Mouse (Mus musculus): ENCODE measurements around the gene H2-Eb1. TPM values are rescaled to one million over a fixed set of nuclear protein-coding genes. Genes with fewer than 3 reads are reported as not detected.

The H2-Eb1 gene
- polyA plus RNA-seq (2017; shearing (Covaris generic)) = 10 to 100 TPM; 12.7 to 77.2 TPM

GRCm38 (mm10) chr17:34305380-34306030 is at the start of gene H2-Eb1:
Gene H2-Eb1, plus strand, starts transcription at chr17:34305867.
- ATAC-seq = peak; percentile 85

- no peak for ATAC-seq
Observed at GRCm38 (mm10) chr17:34256501-34256900, 49.2 kb upstream of the H2-Eb1 start.

- ATAC-seq = peak; percentile 80
Observed at GRCm38 (mm10) chr17:34257594-34258375, 47.9 kb upstream of the H2-Eb1 start, which contains the start of gene H2-Ab1. Gene H2-Ab1, plus strand, starts transcription at chr17:34257689.

DNA sequence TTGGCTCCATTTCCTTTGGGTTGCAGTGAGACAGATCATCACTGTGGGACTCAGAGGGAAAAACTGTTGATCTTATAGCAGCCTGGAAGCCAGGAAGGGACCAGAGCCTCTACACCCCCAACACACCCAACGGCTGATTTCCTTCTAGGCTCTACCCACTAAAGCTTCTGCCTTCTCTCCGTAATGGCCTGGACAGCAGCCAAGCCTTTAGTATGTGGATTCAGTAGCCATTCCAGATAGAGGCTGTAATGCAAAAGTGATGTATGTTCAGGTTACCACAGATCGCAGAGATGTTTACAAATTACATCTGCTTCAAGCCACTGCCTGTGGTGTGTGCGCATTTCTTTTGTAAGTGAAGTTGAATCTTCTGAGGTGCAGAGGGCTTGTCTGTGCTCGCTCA is 45.1 kb upstream of the H2-Eb1 start:
- ATAC-seq = no peak

DNA sequence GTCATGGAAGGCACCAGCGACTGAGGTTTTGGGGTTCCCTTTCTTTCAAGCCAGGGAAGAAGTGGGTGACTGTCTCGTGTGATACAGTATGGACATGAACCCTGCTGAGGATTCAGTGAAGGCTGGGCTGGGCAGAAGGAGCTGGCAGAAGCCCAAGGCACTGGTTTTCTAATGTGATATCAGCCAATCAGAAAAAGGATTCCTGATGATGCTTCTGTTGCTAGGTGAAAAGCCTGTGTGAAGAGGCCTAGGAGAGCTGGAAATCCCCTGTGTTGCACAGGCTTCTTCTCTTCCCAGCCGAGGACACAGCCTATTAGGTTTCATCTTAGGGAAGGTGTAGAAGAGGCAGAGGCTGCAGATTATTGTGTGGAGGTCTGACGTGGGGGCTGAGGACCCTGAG is 44.2 kb upstream of the H2-Eb1 start:
- peak; percentile 77 for ATAC-seq

- ATAC-seq = peak; percentile 85
Observed at GRCm38 (mm10) chr17:34263068-34263467, 42.6 kb upstream of the H2-Eb1 start.

- no peak for ATAC-seq
Observed at GRCm38 (mm10) chr17:34263811-34264371, 41.8 kb upstream of the H2-Eb1 start.

GRCm38 (mm10) chr17:34264452-34265351 is 41.0 kb upstream of the H2-Eb1 start:
- peak; percentile 19 for ATAC-seq

DNA sequence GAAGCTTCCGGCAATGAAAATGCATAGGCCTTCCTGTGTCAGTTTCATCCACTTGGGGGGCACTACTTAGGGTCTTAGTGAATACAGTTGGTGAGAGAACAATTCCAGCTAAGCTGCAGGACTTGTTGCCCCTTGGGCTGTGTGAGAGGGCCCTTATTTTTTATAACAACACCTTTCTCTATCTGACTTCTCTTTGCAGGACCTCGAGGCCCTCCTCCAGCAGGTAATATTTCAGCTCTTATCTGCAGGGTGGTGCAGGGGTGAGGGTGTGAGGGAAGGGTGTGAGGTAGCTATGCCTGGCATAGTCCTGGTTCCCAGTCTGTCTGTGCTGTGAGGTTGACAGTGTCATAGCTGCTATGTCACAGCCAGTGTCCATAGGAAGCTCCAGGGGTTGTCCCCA is 37.4 kb upstream of the H2-Eb1 start:
- ATAC-seq = no peak

DNA sequence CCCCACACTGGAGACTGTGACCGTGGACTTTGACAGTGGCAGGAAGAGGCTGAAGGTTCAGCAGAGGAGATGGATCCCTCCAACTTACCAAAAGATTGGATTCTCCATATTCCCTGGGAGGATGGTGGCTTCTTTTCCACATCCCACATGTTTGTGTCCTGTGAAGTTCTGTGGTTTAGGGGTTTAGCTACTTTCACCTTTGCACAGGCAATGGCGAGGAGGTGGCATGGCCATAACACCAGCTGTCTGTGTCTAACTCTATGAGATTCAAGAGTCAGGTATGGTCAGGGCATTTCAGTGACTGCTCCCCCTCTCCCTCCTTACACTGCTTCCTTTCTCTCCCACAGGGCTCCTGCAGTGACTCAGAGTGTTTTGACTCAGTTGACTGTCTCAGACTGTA is 36.9 kb upstream of the H2-Eb1 start:
- no peak for ATAC-seq

DNA sequence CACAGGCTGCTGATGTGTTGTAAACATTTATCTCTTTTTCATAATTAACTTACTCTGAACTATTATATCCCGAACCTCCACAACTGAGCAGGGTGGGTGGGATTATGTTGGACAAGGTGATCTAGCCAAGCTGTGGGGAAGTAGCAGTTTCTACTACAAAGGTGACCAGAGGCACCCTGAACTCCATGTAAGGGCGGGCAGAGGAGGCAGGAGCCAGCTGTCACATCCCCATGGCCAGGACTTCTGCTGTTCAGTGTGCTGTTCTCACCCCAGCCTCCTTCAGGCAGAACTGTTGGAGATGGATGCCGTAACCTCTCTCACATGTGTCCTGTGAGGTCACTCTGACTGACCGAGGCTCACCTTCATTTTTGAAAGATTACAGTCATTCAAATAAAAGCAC is 35.9 kb upstream of the H2-Eb1 start:
- ATAC-seq = no peak

DNA sequence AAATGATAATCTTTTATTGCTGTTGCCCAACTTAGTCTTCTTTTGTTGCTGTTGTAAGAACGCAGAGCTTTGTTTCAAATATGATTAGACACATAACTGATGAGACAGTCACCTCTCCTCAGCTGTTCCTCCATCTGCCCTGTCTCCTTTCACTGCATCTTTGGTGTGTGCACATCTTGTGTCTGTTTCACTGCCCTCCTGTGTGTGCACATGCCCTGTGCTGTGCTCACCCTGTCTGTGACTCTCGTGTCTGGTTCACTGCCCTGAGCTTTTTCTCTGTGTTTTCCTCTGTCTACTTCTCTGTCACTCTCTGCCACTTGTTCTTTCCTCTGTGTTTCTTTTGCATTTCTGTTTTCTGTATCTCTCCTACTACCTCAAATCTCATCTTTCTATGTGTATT is 35.4 kb upstream of the H2-Eb1 start:
- ATAC-seq = no peak

DNA sequence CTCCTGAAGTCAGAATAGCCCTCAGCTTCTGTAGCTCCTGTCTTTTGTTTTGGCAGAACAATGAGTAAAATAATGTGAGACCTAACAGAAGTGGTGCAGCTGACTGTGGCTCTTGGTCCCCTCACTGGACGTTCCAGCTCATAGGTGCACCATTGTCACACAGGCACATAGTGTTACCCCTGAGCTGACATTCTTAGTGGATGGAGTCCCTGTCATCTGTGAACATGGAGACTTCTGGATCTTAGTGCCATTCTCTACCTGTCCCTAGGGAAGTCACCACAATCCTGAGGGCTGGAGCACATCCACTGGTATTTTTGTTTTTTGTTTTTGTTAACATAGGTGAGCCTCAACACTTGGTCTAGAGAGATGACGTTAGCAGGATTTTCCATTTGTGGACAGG is 34.7 kb upstream of the H2-Eb1 start:
- ATAC-seq = no peak

GRCm38 (mm10) chr17:34272102-34272501 is 33.6 kb upstream of the H2-Eb1 start:
- ATAC-seq = no peak

GRCm38 (mm10) chr17:34280499-34281038 is 25.1 kb upstream of the H2-Eb1 start:
- ATAC-seq = no peak

- ATAC-seq = no peak
Observed at GRCm38 (mm10) chr17:34281836-34282235, 23.8 kb upstream of the H2-Eb1 start.

- no peak for ATAC-seq
Observed at GRCm38 (mm10) chr17:34285371-34285770, 20.3 kb upstream of the H2-Eb1 start.

- ATAC-seq = no peak
Observed at GRCm38 (mm10) chr17:34285848-34286247, 19.8 kb upstream of the H2-Eb1 start.

DNA sequence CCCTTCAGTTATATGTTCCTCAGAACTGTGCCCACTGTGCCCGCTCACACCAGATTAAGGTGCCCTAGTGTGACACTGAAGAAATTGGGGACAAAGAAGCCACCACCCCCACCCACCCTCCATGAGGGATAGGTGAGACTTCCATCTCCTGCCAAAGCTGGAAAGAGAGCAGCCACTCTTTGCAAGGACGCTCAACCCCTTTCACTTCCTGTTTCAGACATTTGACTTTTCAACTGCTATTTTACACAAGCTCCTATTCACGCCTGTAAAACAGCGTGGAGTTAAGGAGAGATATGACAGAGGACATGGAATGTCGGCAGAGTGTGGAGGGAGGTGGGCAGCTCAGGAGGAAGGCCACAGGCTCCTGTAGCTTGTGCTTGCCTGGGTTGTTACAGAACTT is 19.2 kb upstream of the H2-Eb1 start:
- no peak for ATAC-seq

GRCm38 (mm10) chr17:34286999-34287398 is 18.7 kb upstream of the H2-Eb1 start:
- no peak for ATAC-seq

GRCm38 (mm10) chr17:34287648-34288047 is 18.0 kb upstream of the H2-Eb1 start, which contains the start of gene H2-Aa:
Gene H2-Aa, minus strand, starts transcription at chr17:34287823.
- ATAC-seq = peak; percentile 99

DNA sequence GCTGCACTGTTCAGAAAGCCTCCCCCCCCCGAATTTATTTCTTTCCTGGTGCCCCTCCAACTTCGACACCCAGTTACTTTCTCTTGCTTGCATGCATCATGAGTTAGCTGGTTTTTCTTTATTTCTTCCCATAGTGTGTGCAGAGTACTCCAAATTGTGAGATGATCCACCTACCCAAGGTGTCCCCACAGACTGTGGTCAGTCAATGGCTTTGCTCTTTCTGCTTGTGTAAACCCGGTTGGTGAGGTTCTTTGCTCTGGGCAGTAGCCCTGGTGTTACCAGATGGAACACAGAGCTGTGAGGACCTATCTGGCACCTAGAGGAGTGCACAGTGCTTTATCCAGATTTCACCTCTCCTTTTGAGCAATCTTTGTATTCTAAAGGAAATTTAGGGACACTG is 17.5 kb upstream of the H2-Eb1 start:
- ATAC-seq = no peak
